Mouse (Mus musculus) ES-E14 (cell line): ENCODE measurements around the gene Mgat4a.

Experiments used
- HCFC1 ChIP-seq: IDR thresholded peaks from 2 replicates; pipeline ENCODE4 v1.6.1; 2012; ENCODE audit warnings: low read length, inconsistent platforms, borderline replicate concordance; ENCODE audit not compliant: insufficient read depth
- ZNF384 ChIP-seq: IDR thresholded peaks from 2 replicates; pipeline ENCODE4 v1.6.1; 2012; ENCODE audit warnings: low read depth, low read length, inconsistent platforms

- no peak for TF ChIP-seq ZNF384
- TF ChIP-seq HCFC1, result no peak
Observed at GRCm38 (mm10) chr1:37524669-37525068, 16.1 kb downstream of the Mgat4a start.
